Mouse (Mus musculus) WW6 (cell line): ENCODE measurements around the gene Mdn1.

Experiments
- DNase-seq: peaks from one replicate; pipeline ENCODE4 v3.0.0-alpha.2; 2013; ENCODE audit warnings: low read depth, low spot score

Gene Mdn1

DNA sequence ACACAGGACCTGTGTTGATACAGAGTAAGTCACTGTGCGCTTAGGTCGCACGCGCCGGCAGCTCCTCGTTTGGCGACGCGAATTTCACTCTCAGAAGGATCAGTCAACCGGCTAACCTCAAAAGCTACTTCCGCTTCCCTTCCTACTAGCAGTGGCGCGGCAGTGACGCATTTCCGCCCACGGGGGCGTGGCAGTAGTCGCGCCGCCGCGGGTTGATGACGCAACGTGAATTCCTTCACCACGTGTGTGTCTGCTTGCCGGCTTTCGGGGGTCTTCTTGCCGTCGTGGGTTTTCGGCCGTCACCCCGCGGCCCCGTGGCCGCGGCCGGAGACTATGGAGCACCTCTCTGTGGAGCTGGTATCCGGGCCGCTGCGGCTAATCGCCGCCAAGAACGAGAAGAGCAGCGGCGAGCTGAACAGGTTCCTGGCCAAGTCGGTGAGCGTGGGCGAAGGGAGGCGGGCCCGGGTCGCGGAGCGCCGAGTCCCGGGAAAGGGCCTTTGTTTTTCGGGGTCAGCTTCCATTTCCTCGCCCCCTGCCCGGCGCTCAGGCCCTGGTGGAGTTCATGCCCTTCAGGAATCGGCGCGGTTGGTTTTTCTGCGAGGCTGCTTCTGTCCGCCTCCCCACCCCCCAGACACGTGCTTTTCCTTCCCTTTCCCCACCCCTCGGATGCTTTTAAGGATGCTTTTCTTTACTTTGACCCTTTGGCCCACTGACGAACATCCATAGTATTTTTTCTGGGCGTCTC, at the start of gene Mdn1:
Gene Mdn1, plus strand, starts transcription at position 202 of the 745 bp plus-strand sequence.
- peak; percentile 83 for DNase-seq

DNA sequence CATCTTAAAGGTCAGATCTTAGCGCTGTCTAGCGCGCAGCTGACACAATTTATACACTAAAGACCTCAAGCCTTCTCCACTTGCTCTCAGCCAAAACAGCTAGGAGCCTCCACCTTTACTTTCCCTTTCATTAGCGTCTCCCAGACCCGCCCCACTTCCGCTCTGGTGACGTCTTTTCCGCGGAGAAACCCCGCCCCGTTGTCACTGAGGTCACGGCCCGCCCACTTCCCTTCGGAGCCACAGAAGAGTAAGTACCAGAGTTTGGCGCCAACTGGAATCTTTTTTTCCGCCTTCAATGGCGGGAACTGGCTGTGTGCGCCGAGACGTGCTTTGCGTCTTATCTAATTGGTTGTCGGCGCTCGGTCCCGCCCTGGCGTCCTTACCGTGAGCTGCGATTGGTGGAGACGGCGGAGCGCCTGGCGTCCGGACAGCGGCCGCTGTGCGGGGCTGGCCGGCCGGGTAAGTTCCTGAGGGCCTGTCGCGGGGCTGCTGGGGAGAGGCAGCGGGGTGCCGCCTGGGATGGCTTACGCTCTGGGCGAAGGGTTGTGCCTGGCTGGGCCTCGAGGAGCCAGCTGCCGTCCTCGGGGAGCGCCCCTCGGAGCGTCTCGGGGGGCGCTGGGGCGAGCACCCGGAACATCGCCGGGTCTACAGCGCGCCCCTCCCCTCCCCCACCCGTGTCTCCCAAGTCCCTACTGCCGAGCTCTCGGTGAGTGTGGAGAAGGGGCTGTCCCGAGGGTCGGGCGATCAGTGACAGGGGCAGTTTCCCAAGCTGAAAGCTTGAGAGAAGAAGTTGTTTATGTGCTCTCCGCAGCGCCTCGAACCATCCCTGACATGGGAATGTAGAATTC, 41.7 kb upstream of the Mdn1 start, which contains the start of gene Casp8ap2:
Gene Casp8ap2, plus strand, starts transcription at position 418 of the 848 bp plus-strand sequence.
- peak; percentile 94 for DNase-seq

DNA sequence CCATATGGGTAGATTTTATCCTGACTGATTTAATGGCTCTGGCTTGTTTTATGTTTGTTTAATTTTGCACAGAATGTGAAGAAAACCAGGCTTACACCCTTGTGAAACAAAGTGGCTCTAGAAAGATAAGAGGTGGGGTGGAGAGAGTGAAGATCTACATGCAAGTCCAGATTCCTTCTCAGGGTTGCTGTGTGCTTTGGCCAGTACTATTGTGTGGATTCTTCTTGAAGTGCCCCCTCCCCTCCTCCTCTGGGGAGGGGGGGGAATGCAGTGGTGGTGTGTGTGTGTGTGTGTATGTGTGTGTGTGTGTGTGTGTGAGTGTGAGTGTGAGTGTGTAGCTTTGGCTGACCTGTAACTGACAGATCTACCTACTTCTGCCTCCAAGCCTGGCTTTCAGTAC, 35.3 kb upstream of the Mdn1 start:
- no peak for DNase-seq

DNA sequence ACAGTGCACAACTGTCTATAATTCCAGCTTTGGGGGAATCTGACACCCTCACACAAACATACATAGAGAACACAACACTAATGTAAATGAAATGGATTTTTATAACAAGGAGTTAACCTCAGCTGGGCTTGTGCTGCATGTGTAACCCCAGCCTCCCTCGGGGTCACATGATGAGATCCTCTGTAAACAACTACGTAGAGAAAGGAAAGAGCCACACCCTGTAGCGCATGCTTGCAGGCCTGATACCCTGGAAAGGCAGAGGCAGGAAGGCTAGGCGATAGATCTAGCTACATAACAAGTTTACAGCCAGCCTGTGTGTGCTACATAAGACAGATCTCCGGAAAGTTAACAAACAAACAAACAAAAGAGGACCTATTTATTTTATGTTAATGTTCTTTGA, 5.2 kb upstream of the Mdn1 start:
- DNase-seq, result no peak

DNA sequence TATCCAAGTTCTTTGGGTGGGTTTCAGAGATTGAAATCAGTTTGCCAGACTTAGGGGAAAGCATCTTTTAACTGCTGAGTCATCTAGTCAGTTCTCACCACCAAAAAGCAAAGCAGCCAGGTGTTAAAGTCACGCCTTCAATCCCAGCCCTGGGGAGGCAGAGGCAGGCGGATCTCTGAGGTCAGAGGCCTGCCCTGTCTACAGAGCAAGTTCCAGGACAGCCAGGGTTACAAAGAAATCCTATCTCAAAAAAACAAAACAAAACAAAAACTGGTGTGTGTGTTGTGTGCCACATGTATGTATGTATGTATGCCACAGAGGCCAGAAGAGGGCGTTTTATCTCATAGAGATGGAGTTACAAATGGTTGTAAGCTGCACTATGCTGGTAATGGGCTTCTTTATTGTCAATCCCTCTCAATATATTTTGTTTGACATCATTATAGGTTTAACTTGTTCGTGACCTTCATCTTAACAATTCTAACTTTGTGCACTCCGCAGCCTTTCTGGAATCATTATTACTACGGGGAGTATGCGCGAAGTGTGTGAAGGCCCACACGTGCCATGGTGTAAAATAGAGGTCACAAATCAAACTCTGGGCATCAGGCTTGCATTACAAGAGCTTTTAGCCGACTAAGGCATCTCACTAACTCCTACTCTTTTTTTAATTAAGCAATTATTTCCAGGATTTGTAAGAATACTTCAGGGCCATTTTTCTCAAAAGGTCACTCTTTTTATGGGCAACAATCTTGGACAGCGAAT, 594 bp upstream of the Mdn1 start:
- DNase-seq, result no peak

DNA sequence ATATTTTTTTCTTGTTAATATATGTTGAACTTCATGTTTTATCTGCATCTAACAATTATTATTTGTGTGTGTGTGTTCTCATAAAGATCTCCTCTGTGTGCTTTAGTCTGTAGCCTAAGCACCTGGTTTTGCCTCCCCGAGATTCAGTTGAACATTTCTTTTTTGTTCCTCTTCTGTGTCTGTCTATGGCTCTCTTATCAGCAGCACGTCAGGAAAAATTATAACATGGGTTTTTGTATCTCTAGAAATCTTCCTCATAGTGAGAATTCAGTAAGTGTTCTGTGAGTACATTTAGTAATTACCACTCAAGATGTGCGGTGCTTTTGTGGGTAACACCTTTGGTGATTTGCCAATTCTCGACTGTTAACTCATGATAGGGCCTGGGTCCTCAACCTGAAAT, 8.9 kb downstream of the Mdn1 start:
- DNase-seq, result no peak

DNA sequence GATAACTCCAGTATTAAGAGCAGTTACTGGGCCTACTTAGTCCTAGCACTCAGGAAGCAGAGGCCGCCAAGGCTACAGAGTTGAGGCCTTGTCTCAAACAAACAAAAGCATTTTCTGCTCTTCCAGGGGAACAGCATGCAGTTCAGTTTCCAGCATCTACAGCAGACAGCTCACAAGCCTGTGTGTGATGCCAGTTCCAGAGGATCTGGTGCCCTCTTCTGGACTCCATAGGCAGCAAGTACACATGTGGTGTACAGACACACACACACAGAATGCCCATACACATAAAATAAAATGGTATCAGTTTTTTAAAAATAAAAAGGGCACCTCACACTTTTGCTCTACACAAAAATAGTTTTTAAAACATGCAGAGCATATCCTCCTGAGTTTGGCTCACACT, 11.4 kb downstream of the Mdn1 start:
- no peak for DNase-seq

DNA sequence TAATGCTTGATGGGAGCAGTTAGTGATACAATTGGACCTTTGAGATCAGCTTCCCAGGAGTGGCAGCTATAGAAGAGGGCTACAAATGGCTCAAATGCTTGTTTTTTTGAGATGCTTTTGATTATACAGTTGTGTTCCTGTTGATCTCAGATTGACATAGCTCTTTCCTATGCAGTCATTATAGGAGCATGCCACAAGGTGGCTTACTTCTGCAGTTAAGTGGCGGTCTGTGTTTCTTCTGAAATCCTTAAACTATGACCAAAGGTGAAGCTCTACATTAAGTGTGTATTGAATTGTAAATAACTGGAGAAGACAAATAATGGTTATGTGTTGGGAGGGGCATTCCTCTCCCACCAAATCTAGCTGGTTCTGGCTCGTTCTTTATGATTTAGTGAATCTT, 12.9 kb downstream of the Mdn1 start:
- no peak for DNase-seq

DNA sequence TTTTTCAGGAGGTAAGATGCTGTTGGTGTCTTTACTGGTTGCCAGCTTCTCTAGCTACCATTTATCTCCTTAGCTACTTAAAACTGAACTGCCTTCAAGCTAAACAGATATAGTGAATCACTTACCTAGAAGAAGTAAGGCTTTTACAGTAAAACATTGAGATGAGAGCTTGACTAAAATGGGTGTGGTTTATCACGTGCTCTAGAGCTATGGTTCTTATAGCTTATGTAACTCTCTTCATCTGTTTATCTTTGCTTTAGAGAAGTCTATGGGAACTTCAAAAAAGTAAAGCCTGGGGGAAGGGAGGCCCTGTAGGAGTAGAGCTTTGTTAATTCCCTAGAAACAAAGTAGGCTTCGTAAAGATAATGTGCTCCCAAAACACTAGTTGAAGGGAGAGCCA, 17.1 kb downstream of the Mdn1 start:
- no peak for DNase-seq

DNA sequence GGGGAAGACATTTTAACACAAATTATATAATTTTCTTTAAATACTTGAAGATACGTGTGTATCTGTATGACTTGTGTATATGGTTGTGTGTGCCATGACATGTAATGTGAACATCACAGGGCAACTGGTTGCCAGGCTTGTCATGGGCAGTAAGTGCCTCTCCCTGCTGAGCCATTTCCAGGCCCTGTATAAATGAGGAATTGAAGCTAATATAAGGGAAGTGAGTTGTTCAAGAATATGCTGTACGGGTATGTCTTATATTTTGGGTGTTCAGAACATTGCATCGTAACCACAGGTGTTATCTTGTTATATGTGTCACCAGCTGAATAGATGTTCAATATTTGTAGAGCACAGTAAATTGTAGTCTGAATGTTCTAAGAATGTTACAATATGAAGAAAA, 20.6 kb downstream of the Mdn1 start:
- no peak for DNase-seq

DNA sequence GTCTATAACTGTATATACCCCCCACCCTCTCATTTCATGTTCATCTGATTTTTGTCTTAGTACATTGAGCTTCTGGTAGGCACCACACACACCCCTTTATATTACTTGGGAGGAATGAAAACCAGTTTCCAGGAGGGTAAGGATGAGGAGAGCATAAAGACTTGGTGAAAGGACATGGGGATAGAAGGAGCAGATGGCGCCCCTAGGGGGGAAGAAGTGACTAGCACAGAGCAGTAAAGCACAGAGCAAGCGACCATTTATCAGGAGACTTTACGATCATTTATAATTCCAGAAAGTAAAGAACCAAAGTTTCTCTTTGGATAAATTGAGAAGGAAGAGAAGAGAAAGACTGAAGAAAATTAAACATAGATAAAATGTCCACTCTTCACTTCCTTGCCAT, 23.9 kb downstream of the Mdn1 start:
- DNase-seq, result no peak

DNA sequence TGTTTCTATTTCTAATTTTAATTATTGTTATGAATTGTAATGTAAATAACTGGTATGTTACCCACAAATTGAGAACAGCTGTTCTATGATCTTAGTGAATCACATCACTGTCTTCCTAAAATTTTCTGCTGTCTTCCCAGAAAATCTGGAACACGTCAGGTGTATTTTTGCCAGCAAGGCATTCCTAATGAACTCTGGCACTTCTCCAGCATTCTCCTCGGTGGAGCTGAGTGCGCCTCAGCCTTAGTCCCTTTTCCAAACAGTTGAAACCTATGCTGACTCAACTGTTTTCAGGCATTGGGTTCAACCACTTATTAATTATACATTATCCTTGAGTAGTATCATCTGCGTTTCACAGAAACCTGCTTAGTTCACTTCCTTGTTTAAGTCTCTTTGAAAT, 25.6 kb downstream of the Mdn1 start:
- no peak for DNase-seq

DNA sequence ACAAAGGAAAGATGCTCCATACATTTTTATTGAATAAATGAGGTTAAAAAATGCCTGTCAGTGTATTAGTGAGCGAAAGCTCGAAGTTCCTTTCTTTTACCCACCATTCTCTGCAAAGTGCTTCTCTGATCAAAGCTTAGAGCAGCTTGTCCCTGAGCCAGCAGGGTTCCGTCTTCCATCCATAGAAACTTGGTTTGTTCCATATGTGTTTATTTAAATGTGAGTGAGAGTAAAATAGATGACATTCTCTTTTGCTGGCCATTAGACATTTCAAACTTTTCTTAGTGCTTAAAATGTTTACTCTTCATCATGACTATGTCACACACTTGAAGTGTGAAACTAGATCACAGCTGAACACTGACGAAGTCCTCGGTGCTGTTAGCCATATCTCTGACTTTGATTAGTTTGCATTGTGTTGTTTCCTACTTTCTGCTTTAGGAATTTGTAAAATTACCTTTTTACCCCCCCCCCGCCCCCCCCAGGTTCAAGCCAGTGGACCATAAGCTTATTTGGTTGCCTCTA, 26.2 kb downstream of the Mdn1 start:
- no peak for DNase-seq

DNA sequence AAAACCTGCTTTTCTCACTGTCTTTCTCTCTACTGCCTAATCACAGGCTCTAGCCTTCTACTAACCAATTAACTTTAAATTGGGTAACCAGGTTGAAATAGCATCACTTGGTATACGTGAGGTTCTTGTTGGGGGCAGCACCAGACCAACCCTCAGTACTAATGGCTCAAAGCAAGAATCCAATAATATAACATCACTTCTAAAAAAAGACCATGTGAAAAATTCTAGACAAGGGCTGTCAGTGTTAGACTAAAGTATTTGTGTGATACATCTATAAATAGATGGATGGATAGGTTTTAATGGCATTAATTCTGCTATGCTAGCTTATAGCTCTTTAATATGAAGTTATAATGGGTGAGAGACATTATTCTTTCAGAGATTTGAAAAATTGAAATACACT, 60.8 kb downstream of the Mdn1 start:
- no peak for DNase-seq

DNA sequence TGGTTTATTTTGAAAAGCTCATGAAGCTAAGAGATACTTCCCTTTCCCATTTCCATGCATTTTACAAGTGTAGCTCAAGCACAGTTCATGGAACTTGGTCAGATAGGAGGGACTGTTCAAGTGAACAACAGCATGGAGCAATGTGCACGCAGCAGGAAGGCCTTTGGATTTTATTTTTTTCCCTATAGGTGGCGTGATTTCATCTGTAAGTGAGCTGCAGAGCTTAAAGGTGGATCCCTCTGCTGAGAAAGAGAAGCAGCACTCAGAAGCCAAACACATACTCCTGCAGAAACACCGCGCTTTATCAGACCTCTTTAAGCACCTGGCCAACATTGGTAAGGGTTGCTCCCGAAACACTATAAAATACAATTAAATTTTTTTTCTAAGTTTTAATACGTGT, 88.5 kb downstream of the Mdn1 start:
- no peak for DNase-seq

DNA sequence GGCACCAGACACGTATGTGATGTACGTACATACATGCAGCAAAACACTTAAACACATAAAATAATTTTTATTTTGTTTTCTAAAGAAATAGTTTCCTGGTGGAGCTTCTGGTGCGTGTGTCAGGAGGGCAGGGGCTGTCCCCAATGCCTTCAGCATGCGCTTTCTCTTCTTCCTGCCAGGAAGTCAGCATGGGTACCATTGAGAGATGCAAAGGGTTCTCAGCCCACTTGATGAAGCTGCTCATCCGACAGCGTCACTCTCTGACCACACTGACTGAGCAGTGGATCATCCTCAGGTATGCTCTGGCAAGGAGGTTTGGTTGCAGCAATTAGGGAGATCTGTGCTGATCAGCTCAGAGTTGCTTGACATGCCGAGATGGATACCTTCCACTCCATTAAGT, 91.5 kb downstream of the Mdn1 start:
- no peak for DNase-seq

DNA sequence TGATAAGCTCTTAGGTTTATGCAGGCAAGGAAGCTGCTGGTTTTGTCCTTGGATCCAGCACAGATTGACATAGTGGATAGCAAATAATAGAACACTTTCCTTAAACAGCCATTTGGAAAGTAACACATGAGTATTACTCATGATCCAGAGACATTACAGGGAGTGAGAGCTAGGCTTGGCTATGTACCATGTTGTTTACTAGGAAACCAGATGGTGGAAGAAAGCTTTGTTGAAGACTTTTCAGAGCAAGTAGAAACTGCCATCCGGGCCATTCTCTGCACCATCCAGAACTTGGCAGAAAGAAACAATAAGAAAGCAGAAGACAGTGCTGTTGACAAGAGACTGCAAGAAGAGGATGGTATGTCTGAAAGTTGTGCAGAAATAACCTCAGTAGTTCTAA, 93.8 kb downstream of the Mdn1 start:
- DNase-seq, result no peak

DNA sequence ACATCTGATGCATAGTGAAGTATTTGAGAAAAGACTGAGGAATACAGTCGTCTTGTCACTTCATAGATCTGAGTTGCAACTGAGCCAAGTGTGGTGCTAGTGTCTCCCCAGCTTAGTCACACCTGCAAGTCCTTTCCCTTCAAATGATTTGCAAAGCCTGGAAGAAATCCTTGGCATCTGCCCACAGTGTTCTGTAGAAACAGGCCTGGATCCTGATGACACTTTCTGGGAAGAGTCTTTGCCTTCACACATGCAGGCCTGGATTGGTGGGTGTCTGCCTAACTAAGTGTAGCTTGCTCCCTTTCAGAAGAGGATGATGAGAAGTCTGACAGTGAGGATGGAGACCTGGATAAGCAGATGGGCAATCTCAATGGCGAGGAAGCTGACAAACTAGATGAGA, 100.5 kb downstream of the Mdn1 start:
- no peak for DNase-seq

DNA sequence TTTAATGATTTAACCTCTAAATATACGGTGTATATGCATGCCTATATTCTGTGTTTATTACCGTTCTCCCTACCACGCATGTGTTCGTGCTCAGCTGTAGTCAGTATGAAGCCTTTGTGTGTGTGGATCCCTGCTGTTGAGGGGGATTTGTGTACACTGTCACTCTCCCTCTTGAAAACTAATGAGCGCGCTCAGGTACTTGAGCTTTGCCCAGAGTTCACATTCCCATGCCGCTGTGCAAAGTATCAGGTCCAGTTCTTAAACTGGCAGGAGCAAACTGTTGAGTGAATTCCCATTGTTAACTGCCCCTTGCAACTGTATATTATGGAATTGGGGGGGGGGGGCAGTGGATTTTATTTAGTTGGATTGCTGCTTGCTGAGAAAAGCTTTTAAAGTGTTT, 110.6 kb downstream of the Mdn1 start:
- DNase-seq, result no peak

DNA sequence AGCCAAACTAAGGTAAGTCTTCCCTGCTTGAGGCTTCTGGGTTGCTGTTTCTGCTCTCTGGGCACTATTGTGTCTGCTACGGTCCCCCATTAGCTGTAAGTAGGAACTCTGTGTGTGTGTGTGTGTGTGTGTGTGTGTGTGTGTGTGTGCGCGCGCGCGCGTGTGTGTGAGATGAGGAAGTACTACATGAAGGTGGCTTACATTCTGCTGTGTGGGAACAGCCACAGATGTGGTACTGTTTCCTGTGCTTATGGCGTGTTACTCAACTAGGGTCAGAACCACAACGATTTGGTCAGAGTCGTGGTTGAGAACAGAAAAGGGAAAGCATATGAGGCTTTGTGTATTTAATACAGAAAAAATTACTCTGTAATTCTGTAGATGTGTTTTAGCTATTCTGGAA, 111.1 kb downstream of the Mdn1 start:
- DNase-seq, result no peak

DNA sequence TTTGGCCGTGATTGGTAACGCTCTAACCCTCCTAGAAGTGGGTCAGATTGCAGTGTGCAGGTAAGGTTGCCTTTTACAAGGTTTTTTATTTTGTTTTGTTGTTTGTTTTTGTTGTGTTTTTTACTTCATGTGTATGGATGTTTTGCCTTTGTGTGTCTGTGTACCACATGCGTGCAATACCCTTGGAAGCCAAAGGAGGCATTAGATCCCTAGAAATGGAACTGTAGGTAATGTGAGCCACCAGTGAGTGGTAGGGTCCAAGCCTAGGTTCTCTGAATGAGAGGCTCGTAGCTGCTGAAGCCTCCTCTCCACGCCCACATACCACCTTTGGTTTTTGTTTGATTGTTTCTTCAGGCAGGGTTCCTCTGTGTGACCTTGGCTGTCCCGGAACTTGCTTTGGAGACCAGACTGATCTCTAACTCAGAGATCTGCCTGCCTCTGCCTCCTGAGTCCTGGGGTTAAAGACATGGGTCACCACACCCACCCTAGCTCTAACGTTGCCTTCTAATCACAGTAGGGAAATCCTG, 113.4 kb downstream of the Mdn1 start:
- DNase-seq, result peak; percentile 24

DNA sequence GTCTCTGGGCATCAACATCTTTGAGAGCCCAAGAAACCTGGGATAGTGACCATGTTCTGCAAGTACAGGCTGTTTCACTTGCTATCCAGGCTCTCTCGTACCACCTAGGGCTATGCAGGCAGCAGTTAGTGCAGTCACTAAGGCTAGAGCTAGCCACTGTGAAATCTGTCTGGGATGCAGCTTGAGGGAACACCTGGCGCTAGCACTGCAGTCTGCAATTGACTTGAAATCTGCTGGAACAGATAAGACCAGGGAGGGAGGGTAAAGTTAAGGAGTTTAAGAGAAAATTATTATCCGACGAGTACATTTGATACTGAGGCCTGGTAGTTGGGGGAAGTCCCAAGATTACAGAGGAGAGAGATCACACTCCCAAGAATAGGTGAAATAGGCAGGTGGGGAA, 123.1 kb downstream of the Mdn1 start:
- DNase-seq, result no peak
